Mouse (Mus musculus): ENCODE measurements around the gene Pramel6. TPM values are rescaled to one million over a fixed set of nuclear protein-coding genes. Genes with fewer than 3 reads are reported as not detected.

Gene Pramel6
- not detected for polyA plus RNA-seq (2017; shearing (Covaris generic))

GRCm38 (mm10) chr2:87506265-87506664, at the start of gene Pramel6:
Gene Pramel6, plus strand, starts transcription at chr2:87506565.

DNA sequence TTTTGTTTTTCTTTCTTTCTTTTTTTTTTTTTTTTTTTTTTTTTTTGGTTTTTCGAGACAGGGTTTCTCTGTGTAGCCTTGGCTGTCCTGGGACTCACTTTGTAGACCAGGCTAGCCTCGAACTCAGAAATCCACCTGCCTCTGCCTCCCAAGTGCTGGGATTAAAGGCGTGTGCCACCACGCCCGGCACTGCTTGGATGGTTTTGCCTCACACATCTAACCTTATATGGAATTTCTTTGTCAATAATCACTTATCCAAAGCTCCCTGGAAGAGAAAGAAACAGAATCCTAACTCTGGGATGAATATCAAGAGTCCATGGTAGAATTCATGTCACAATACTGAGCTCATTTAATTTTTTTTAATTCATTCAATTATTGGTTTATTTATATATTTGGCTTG, 9.4 kb upstream of the Pramel6 start, which contains the start of gene Pramel7:
TSS of gene Pramel7 (minus strand) at position 101 of the 400 bp plus-strand sequence.

DNA sequence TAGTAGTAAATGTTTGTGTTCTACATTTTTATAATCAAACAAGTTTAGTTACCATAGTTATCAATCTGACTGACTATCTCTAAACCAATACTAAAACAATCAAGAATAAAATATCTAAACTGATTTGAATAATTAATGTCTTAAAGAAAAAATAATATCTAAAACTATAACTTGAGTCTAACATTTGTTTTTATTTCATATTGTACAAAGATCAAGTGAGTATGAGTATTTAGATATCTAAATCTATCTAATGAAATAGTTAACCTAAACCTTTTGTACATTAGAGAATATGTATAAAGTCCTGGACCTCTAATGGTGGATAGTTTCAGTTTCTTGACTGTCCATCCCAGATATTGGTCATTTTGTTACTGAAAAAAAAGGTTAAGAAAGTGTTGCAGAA, 25.1 kb downstream of the Pramel6 start, which contains the start of gene Olfr153:
TSS of gene Olfr153 (plus strand) at position 301 of the 400 bp plus-strand sequence.

GRCm38 (mm10) chr2:87545442-87545841, 39.1 kb downstream of the Pramel6 start, which contains the start of gene Olfr1128:
Gene Olfr1128, minus strand, starts transcription at chr2:87545542.

Other genes with a start within 250 kb of the Pramel6 start
- gene Olfr1116, start 239.0 kb upstream of the Pramel6 start, polyA plus RNA-seq (2017; shearing (Covaris generic)): not detected
- gene Olfr1118, start 199.0 kb upstream of the Pramel6 start, polyA plus RNA-seq (2017; shearing (Covaris generic)): not detected
- gene Olfr1120, start 151.8 kb upstream of the Pramel6 start, polyA plus RNA-seq (2017; shearing (Covaris generic)): not detected
- gene Olfr1121, start 136.7 kb upstream of the Pramel6 start, polyA plus RNA-seq (2017; shearing (Covaris generic)): not detected
- gene Olfr1122, start 120.7 kb upstream of the Pramel6 start, polyA plus RNA-seq (2017; shearing (Covaris generic)): 0.07 TPM
- gene Olfr1123, start 89.9 kb upstream of the Pramel6 start, polyA plus RNA-seq (2017; shearing (Covaris generic)): not detected
- 0.30 TPM for gene Olfr1124, start 76.3 kb upstream of the Pramel6 start, polyA plus RNA-seq (2017; shearing (Covaris generic))
- not detected for gene Olfr1126, start 52.6 kb upstream of the Pramel6 start, polyA plus RNA-seq (2017; shearing (Covaris generic))
- not detected for gene Pramel7, start 9.5 kb upstream of the Pramel6 start, polyA plus RNA-seq (2017; shearing (Covaris generic))
- gene Olfr153, start 25.2 kb downstream of the Pramel6 start, polyA plus RNA-seq (2017; shearing (Covaris generic)): not detected
- 0.41 TPM for gene Olfr1128, start 39.0 kb downstream of the Pramel6 start, polyA plus RNA-seq (2017; shearing (Covaris generic))
- gene Olfr1129, start 67.3 kb downstream of the Pramel6 start, polyA plus RNA-seq (2017; shearing (Covaris generic)): not detected
- gene Olfr1130, start 99.6 kb downstream of the Pramel6 start, polyA plus RNA-seq (2017; shearing (Covaris generic)): not detected
- not detected for gene Olfr1131, start 120.5 kb downstream of the Pramel6 start, polyA plus RNA-seq (2017; shearing (Covaris generic))
- gene Olfr1132, start 131.0 kb downstream of the Pramel6 start, polyA plus RNA-seq (2017; shearing (Covaris generic)): not detected
- not detected for gene Olfr1133, start 140.8 kb downstream of the Pramel6 start, polyA plus RNA-seq (2017; shearing (Covaris generic))
- gene Olfr1134, start 151.9 kb downstream of the Pramel6 start, polyA plus RNA-seq (2017; shearing (Covaris generic)): not detected
- not detected for gene Olfr1135, start 167.1 kb downstream of the Pramel6 start, polyA plus RNA-seq (2017; shearing (Covaris generic))
- not detected for gene Olfr1136, start 187.4 kb downstream of the Pramel6 start, polyA plus RNA-seq (2017; shearing (Covaris generic))
- not detected for gene Olfr1137, start 206.6 kb downstream of the Pramel6 start, polyA plus RNA-seq (2017; shearing (Covaris generic))
- 0.41 TPM for gene Olfr1138, start 233.4 kb downstream of the Pramel6 start, polyA plus RNA-seq (2017; shearing (Covaris generic))
- not detected for gene Olfr1140, start 237.2 kb downstream of the Pramel6 start, polyA plus RNA-seq (2017; shearing (Covaris generic))
- not detected for gene Olfr1141, start 247.4 kb downstream of the Pramel6 start, polyA plus RNA-seq (2017; shearing (Covaris generic))

Data from effector memory CD4-positive, alpha-beta T cell, adult 7 months (primary cell).